Mouse (Mus musculus): ENCODE measurements around the gene Ankrd7.
A peak's percentile ranks its signal among the peaks of the same experiment; 100 is the strongest.
"Not testable (repeated sequence)": the region's sequence is repeated elsewhere in the genome, so short reads cannot be mapped to it uniquely, and the experiment has no call there.

Ankrd7 gene

DNA sequence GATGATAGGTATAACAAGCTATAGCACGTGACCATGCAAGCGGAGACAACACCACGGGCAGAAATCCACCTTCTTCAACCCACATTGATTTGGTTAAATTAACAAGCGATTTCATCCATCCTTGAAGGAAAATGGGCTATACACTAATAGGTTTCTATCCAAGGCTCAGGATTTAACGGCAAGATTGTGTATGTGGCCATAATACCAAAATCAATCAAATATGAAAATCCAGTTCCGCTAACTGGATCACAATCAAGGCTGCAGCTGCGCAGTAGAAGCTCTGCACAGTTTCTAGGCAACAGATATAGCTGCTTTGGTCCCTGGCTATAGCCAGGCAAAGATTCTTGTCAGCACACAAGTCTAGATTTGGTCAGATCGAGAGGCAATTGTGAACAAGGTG lies at the start of gene Ankrd7:
Ankrd7 (plus strand) TSS at position 301 of the 400 bp plus-strand sequence.
- no peak for DNase-seq (ENCODE audit: low read depth, low spot score)

- peak; percentile 59 for DNase-seq (ENCODE audit: low read depth, low spot score)
Observed at GRCm38 (mm10) chr6:18819343-18819742, 46.8 kb upstream of the Ankrd7 start.

GRCm38 (mm10) chr6:18820246-18820645 lies 45.9 kb upstream of the Ankrd7 start:
- no peak for DNase-seq (ENCODE audit: low read depth, low spot score)

GRCm38 (mm10) chr6:18822812-18823211 lies 43.3 kb upstream of the Ankrd7 start:
- DNase-seq (ENCODE audit: low read depth, low spot score) = no peak

GRCm38 (mm10) chr6:18832958-18833357 lies 33.2 kb upstream of the Ankrd7 start:
- no peak for DNase-seq (ENCODE audit: low read depth, low spot score)

- not testable (repeated sequence) for DNase-seq (ENCODE audit: low read depth, low spot score)
Observed at GRCm38 (mm10) chr6:18844529-18844928, 21.6 kb upstream of the Ankrd7 start.

GRCm38 (mm10) chr6:18845571-18845970 lies 20.5 kb upstream of the Ankrd7 start:
- DNase-seq (ENCODE audit: low read depth, low spot score) = not testable (repeated sequence)

DNA sequence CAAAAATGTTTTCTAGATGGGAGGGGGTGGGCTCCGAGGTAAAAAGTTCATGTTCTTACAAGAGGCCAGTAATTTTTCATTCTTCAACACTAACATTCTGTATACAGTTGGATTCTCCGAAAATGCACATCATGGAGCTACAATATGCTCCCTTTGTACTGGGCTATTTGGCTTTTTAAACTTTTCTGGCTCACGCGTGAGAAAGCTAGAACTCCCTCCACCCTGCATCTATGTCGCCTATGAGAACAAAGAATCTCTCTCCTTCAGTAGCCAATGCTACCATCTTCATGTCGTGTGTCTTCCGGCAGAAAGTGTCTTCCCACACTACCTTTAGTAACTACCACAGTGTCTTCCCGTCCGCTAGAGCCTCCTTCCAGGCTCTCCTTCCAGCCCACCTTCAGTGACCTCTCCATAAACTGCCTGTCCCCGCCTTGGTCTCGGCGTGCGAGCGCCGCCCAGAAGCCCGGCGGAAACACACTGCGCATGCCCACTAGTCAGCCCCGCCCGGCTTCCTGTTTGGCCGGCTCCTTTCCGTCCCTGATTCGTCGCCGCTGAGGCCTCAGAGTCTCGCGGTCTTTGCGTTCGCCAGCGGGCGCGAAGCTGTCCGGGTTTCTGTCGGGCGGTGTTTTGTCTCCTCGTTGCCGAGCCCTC lies 17.9 kb upstream of the Ankrd7 start, which contains the start of gene Lsm8:
Lsm8 (plus strand) TSS at position 529 of the 651 bp plus-strand sequence.
- DNase-seq (ENCODE audit: low read depth, low spot score) = peak; percentile 97

GRCm38 (mm10) chr6:18848702-18849061 lies 17.4 kb upstream of the Ankrd7 start:
- DNase-seq (ENCODE audit: low read depth, low spot score) = peak; percentile 10

- no peak for DNase-seq (ENCODE audit: low read depth, low spot score)
Observed at GRCm38 (mm10) chr6:18855323-18855722, 10.8 kb upstream of the Ankrd7 start.

GRCm38 (mm10) chr6:18856487-18857078 lies 9.5 kb upstream of the Ankrd7 start:
- no peak for DNase-seq (ENCODE audit: low read depth, low spot score)

DNA sequence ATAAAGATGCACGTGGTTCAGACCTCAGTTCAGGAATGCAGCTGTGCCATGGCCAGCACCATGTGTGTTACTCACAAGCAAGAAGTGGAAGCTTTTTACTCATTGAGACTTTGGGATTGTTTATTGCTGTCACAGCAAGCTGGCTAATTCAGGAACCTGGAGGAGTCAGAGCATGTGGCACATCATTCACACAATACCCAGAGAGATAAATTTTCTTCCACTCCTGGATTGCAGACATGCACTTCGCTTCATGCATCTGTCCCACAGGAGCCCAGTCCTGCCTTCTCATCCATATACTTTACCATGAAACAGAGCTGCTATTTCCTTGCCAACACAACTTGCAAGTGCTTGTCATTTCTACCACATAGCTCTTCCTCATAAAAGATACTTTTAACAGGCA lies 22.9 kb downstream of the Ankrd7 start:
- no peak for DNase-seq (ENCODE audit: low read depth, low spot score)

- no peak for DNase-seq (ENCODE audit: low read depth, low spot score)
Observed at GRCm38 (mm10) chr6:18894142-18894541, 28.0 kb downstream of the Ankrd7 start.

DNA sequence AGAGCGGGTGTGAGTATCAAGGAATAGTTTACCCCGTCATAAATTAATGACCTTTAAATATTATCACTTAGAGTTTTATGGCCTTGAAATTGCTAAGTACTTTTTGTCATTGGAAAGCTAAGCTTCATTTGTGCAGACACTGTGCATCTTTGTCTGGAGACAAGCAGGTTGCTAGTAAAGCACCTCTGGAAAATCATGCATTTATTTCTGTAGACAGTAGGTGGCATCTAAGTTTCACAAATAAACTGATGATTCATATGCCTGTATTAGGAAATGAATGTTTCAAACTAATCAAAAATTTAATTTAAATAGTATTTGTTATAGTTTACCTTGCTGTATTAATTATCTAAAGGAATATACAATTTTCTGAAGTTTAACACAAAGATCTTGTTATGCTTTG lies 41.1 kb downstream of the Ankrd7 start:
- DNase-seq (ENCODE audit: low read depth, low spot score) = no peak

GRCm38 (mm10) chr6:18913179-18913578 lies 47.1 kb downstream of the Ankrd7 start:
- no peak for DNase-seq (ENCODE audit: low read depth, low spot score)

DNA sequence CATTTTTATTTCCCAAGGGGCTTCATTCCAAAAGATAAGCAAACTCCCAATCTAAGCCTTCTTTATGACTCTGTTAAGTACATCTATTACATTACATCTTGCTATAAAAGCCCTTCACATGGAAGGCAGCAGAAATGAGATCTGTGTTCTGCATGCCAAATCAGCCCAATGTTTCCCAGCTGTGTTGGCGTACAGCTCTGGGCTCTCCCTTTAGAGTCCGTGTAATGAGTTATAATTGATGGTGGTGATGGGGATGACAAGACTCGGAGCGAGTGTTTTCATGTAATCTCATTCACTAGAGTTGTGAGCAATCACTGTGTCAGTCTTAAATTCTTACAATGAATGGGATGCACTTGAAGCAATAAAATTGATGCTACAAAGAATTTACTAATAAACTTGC lies 49.9 kb downstream of the Ankrd7 start:
- DNase-seq (ENCODE audit: low read depth, low spot score) = no peak

GRCm38 (mm10) chr6:18916471-18916870 lies 50.4 kb downstream of the Ankrd7 start:
- DNase-seq (ENCODE audit: low read depth, low spot score) = no peak

All from forelimb bud, embryonic 11.5 days (tissue).